Comparison of ENCODE assay signal across 29 mouse cellular contexts in the genomic region with DNA sequence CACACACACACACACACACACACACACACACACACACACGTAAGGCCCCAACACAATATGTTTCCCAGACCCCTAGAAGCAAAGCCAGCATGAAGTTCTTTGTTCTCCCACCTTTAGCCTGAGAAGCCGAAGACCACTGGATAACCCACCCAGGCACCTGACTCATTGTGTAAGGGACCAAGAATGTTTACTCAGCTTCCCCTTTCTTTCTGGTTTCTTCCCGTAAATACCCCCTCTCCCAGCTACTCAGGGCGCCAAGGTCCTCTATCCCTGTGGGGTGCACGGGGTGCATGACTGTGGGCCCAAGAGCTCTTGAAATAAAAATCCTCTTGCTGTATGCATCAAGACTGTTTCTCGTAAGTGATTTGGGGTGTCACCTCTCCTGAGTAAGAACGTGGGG. TPM values are rescaled to one million over a fixed set of nuclear protein-coding genes. Genes with fewer than 3 reads are reported as not detected.
A peak's percentile ranks its signal among the peaks of the same experiment; 100 is the strongest.
DNase-seq lines count a peak whose midpoint lies in the region; ATAC-seq and TF ChIP-seq lines count a peak whose summit lies in the region.
"Had no signal": no experiment of that assay in that cellular context is flagged by ENCODE, and none has a peak within 500 bp of the region (broad histone marks: within the 10 kb centered on the region; RNA-seq: fewer than 3 reads in every experiment).

No protein-coding gene starts in this region.

- H3K4me2 ChIP-seq in heart, embryonic 16.5 days (ENCODE audit: low read depth, low read length): no peak overlapping the region
- no peak overlapping the region for H3K4me2 ChIP-seq in kidney, embryonic 16.5 days (replicated peaks; ENCODE audit: low read depth, low read length)
- H3K4me2 ChIP-seq: embryonic facial prominence, embryonic 13.5 days; forebrain, embryonic 12.5 days; kidney, embryonic 15.5 days; midbrain, embryonic 13.5 days; neural tube, embryonic 12.5 days had no signal

- H3K27me3 ChIP-seq in heart, embryonic 16.5 days (ENCODE audit: control insufficient read depth, insufficient read depth, low read length): no peaks in the 10 kb centered on the region
- no peaks in the 10 kb centered on the region for H3K27me3 ChIP-seq in heart, adult 2 months (ENCODE audit: control insufficient read depth, insufficient read depth, low read length)
- no peaks in the 10 kb centered on the region for H3K27me3 ChIP-seq in kidney, embryonic 16.5 days (ENCODE audit: insufficient read depth, low read length)
- H3K27me3 ChIP-seq: embryonic facial prominence, embryonic 13.5 days; forebrain, embryonic 12.5 days; kidney, embryonic 15.5 days; midbrain, embryonic 13.5 days; neural tube, embryonic 12.5 days had no signal

- 0 out of 2 replicates have a peak, but pooled peaks have one; percentile 6 for ATAC-seq in heart, embryonic 16.5 days (replicated peaks; ENCODE audit: extremely low read depth, insufficient read depth, low FRiP score)
- peak; percentile 54 for ATAC-seq in granulocyte monocyte progenitor cell, adult 5-6 weeks (replicated peaks; ENCODE audit: poor library complexity, severe bottlenecking)
- peak; percentile 43 for ATAC-seq in megakaryocyte, adult 5-6 weeks (ENCODE audit: poor library complexity, severe bottlenecking)
- no peak for ATAC-seq in kidney, embryonic 16.5 days (ENCODE audit: low FRiP score, low TSS enrichment)
- ATAC-seq: intestine, postnatal 0 days; lung, postnatal 0 days; midbrain, embryonic 13.5 days had no signal

- no peak overlapping the region for H3K27ac ChIP-seq in heart, embryonic 16.5 days (ENCODE audit: low read length)
- H3K27ac ChIP-seq in heart, adult 2 months: no peak overlapping the region
- H3K27ac ChIP-seq in bone marrow, adult 2 months (ENCODE audit: control insufficient read depth, insufficient read depth, low read depth, low read length, poor library complexity): peak overlapping the region; percentile 64
- H3K27ac ChIP-seq in kidney, embryonic 16.5 days (ENCODE audit: low read length): no peak overlapping the region
- H3K27ac ChIP-seq: embryonic facial prominence, embryonic 13.5 days; forebrain, embryonic 12.5 days; heart, embryonic 10.5 days; kidney, embryonic 15.5 days; liver, embryonic 14.5 days; midbrain, embryonic 13.5 days; neural tube, embryonic 12.5 days; stomach, postnatal 0 days had no signal

- no peaks in the 10 kb centered on the region for H3K36me3 ChIP-seq in heart, embryonic 16.5 days (ENCODE audit: control insufficient read depth, insufficient read depth)
- no peaks in the 10 kb centered on the region for H3K36me3 ChIP-seq in heart, adult 2 months (ENCODE audit: control insufficient read depth, insufficient read depth, low read length)
- no peaks in the 10 kb centered on the region for H3K36me3 ChIP-seq in kidney, embryonic 16.5 days (ENCODE audit: insufficient read depth, low read length)
- H3K36me3 ChIP-seq: embryonic facial prominence, embryonic 13.5 days; forebrain, embryonic 12.5 days; heart, embryonic 10.5 days; kidney, embryonic 15.5 days; midbrain, embryonic 13.5 days; neural tube, embryonic 12.5 days had no signal

- 61% methylated on average over 7 of the region's 7 CpGs for WGBS in heart, embryonic 16.5 days
- WGBS in heart, adult 2 months: 47% methylated on average over 7 of the region's 7 CpGs
- 29% methylated on average over 7 of the region's 7 CpGs for WGBS in bone marrow, adult 2 months
- 81% methylated on average over 7 of the region's 7 CpGs for WGBS in kidney, embryonic 16.5 days

- no peak for DNase-seq in heart, adult 2 months
- no peak for DNase-seq in urinary bladder, postnatal 25 days (ENCODE audit: low spot score)
- no peak for DNase-seq in kidney, postnatal 10 days
- DNase-seq: adrenal gland, postnatal 25 days; cerebellum, adult 18-20 months; cerebellum, postnatal 14 days; gastrocnemius, postnatal 36 days; thymus, adult 2 months; thymus, postnatal 4 days had no signal

- H3K9me3 ChIP-seq in heart, embryonic 16.5 days (replicated peaks; ENCODE audit: control insufficient read depth, low read length): no peaks in the 10 kb centered on the region
- no peaks in the 10 kb centered on the region for H3K9me3 ChIP-seq in kidney, embryonic 16.5 days (ENCODE audit: low read length)
- H3K9me3 ChIP-seq: embryonic facial prominence, embryonic 13.5 days; forebrain, embryonic 12.5 days; heart, embryonic 10.5 days; kidney, embryonic 15.5 days; midbrain, embryonic 13.5 days; neural tube, embryonic 12.5 days had no signal

- intact Hi-C loops in heart, adult 2 months (cut with DNase I): no loop called here

- no peaks in the 10 kb centered on the region for H3K4me1 ChIP-seq in heart, embryonic 16.5 days (ENCODE audit: control insufficient read depth, insufficient read depth, low read length)
- H3K4me1 ChIP-seq in heart, adult 2 months (ENCODE audit: control insufficient read depth, insufficient read depth, low read length): no peaks in the 10 kb centered on the region
- peaks cover 2% of the 10 kb centered on the region; the same call in 1 of the 2 replicates for H3K4me1 ChIP-seq in bone marrow, adult 2 months (ENCODE audit: control insufficient read depth, insufficient read depth, low read length)
- H3K4me1 ChIP-seq in kidney, embryonic 16.5 days (ENCODE audit: insufficient read depth, low read length): no peaks in the 10 kb centered on the region
- H3K4me1 ChIP-seq: embryonic facial prominence, embryonic 13.5 days; forebrain, embryonic 12.5 days; kidney, embryonic 15.5 days; midbrain, embryonic 13.5 days; neural tube, embryonic 12.5 days had no signal

- no peak for TF ChIP-seq CTCF in heart, adult 2 months (IDR thresholded peaks at IDR 0.05)
- TF ChIP-seq CTCF in bone marrow, adult 2 months (IDR thresholded peaks at IDR 0.05; ENCODE audit: control insufficient read depth, insufficient read depth, low read length): no peak

- TF ChIP-seq EP300 in heart, adult 2 months (IDR thresholded peaks at IDR 0.05; ENCODE audit: insufficient read depth, low read depth, low read length): no peak

- no peak for TF ChIP-seq POLR2A in heart, adult 2 months (IDR thresholded peaks at IDR 0.05; ENCODE audit: insufficient read depth, low read depth, low read length)
- TF ChIP-seq POLR2A in bone marrow, adult 2 months (IDR thresholded peaks at IDR 0.05; ENCODE audit: borderline replicate concordance, control insufficient read depth, low read depth, low read length): no peak

- H3K4me3 ChIP-seq in heart, embryonic 16.5 days (ENCODE audit: low read length): no peak overlapping the region
- H3K4me3 ChIP-seq in heart, adult 2 months: no peak overlapping the region
- H3K4me3 ChIP-seq in bone marrow, adult 2 months (replicated peaks; ENCODE audit: control insufficient read depth, low read depth, low read length): peak overlapping the region; percentile 58
- no peak overlapping the region for H3K4me3 ChIP-seq in kidney, embryonic 16.5 days (ENCODE audit: low read length)
- H3K4me3 ChIP-seq: embryonic facial prominence, embryonic 13.5 days; erythroblast, embryonic 14.5 days; forebrain, embryonic 12.5 days; heart, embryonic 10.5 days; kidney, embryonic 15.5 days; midbrain, embryonic 13.5 days; neural tube, embryonic 12.5 days had no signal

- H3K9ac ChIP-seq in heart, embryonic 16.5 days (ENCODE audit: low read length): no peak overlapping the region
- H3K9ac ChIP-seq in heart, adult 2 months (ENCODE audit: low read depth, low read length): no peak overlapping the region
- H3K9ac ChIP-seq in kidney, embryonic 16.5 days (replicated peaks; ENCODE audit: low read length): no peak overlapping the region
- H3K9ac ChIP-seq: embryonic facial prominence, embryonic 13.5 days; forebrain, embryonic 12.5 days; kidney, embryonic 15.5 days; liver, embryonic 14.5 days; midbrain, embryonic 13.5 days; neural tube, embryonic 12.5 days had no signal

- H3K79me2 ChIP-seq in heart, adult 2 months (replicated peaks; ENCODE audit: control insufficient read depth, insufficient read depth, low read length): no peaks in the 10 kb centered on the region

RNA-seq across cellular contexts. Expression of gene Lilrb4a, which starts 35.3 kb away (rescaled TPM):
- polyA plus RNA-seq in heart, embryonic 16.5 days (2015; fragmentation: Nextera tagmentation; extraction: Ambion mirVana): 3.3 and 3.8 TPM in 2 replicates
- total RNA-seq in heart, adult 2 months (2021): 1 to 10 TPM; 1.8 to 2.8 TPM
- 3.7 and 5.9 TPM in 2 replicates for polyA plus RNA-seq in heart, adult 2 months (2012; rRNA removed)
- 35.1 and 99.1 TPM in 2 replicates for polyA plus RNA-seq in bone marrow, adult 2 months (2011; ENCODE audit: insufficient read depth, insufficient read length, low replicate concordance, missing spikeins)
- total RNA-seq in granulocyte monocyte progenitor cell, adult 5-6 weeks (2014; fragmentation: Nextera tagmentation): 5.7 and 10.6 TPM in 2 replicates
- 27.1 and 38.8 TPM in 2 replicates for total RNA-seq in granulocyte monocyte progenitor cell, adult 5-6 weeks (2017)
- 925 and 1,007 TPM in 2 replicates for total RNA-seq in megakaryocyte, adult 5-6 weeks (2015)
- total RNA-seq in megakaryocyte, adult 5-6 weeks (2017): 681 and 727 TPM in 2 replicates
- polyA plus RNA-seq in kidney, embryonic 16.5 days (2015; fragmentation: Nextera tagmentation; extraction: Ambion mirVana): 1.2 and 2.0 TPM in 2 replicates

RNA-seq across cellular contexts. Expression of gene Lilr4b, which starts 45.7 kb away (rescaled TPM):
- 0.87 and 1.1 TPM in 2 replicates for polyA plus RNA-seq in heart, embryonic 16.5 days (2015; fragmentation: Nextera tagmentation; extraction: Ambion mirVana)
- total RNA-seq in heart, adult 2 months (2021): 1 to 10 TPM; 2.0 TPM
- 4.6 and 4.8 TPM in 2 replicates for polyA plus RNA-seq in heart, adult 2 months (2012; rRNA removed)
- polyA plus RNA-seq in bone marrow, adult 2 months (2011; ENCODE audit: insufficient read depth, insufficient read length, low replicate concordance, missing spikeins): 35.8 and 197 TPM in 2 replicates
- total RNA-seq in granulocyte monocyte progenitor cell, adult 5-6 weeks (2014; fragmentation: Nextera tagmentation): 0.17 and 6.7 TPM in 2 replicates
- 15.0 and 20.1 TPM in 2 replicates for total RNA-seq in granulocyte monocyte progenitor cell, adult 5-6 weeks (2017)
- total RNA-seq in megakaryocyte, adult 5-6 weeks (2015): 418 and 485 TPM in 2 replicates
- 237 and 284 TPM in 2 replicates for total RNA-seq in megakaryocyte, adult 5-6 weeks (2017)
- polyA plus RNA-seq in kidney, embryonic 16.5 days (2015; fragmentation: Nextera tagmentation; extraction: Ambion mirVana): 0.72 and 0.81 TPM in 2 replicates
- total RNA-seq: layer of hippocampus, postnatal 25 days; left cerebral cortex, postnatal 10 days had no signal
- polyA plus RNA-seq: forebrain, embryonic 12.5 days; heart, embryonic 10.5 days; hindbrain, embryonic 11.5 days; limb, embryonic 11.5 days; neural tube, embryonic 12.5 days had no signal

RNA-seq across cellular contexts. Expression of gene Gm49339, which starts 45.7 kb away (rescaled TPM):
- polyA plus RNA-seq in heart, embryonic 16.5 days (2015; fragmentation: Nextera tagmentation; extraction: Ambion mirVana): 0.32 and 1.1 TPM in 2 replicates
- total RNA-seq in heart, adult 2 months (2021): 1 to 10 TPM in 1 of 2 experiments, under 1 TPM in 1; 0.26 to 1.0 TPM
- polyA plus RNA-seq in heart, adult 2 months (2012; rRNA removed): 2.4 and 4.9 TPM in 2 replicates
- polyA plus RNA-seq in bone marrow, adult 2 months (2011; ENCODE audit: insufficient read depth, insufficient read length, low replicate concordance, missing spikeins): 3.0 TPM in 1 of 2 replicates, not detected in the other
- total RNA-seq in granulocyte monocyte progenitor cell, adult 5-6 weeks (2014; fragmentation: Nextera tagmentation): not detected in 2 replicates
- total RNA-seq in granulocyte monocyte progenitor cell, adult 5-6 weeks (2017): 4.5 TPM in 1 of 2 replicates, not detected in the other
- 18.4 and 53.3 TPM in 2 replicates for total RNA-seq in megakaryocyte, adult 5-6 weeks (2015)
- 25.7 and 36.4 TPM in 2 replicates for total RNA-seq in megakaryocyte, adult 5-6 weeks (2017)
- 0.87 and 0.96 TPM in 2 replicates for polyA plus RNA-seq in kidney, embryonic 16.5 days (2015; fragmentation: Nextera tagmentation; extraction: Ambion mirVana)
- total RNA-seq: layer of hippocampus, postnatal 25 days; left cerebral cortex, postnatal 10 days had no signal
- polyA plus RNA-seq: erythroblast, embryonic 14.5 days; kidney, embryonic 15.5 days; midbrain, embryonic 13.5 days; neural tube, embryonic 12.5 days; stomach, postnatal 0 days had no signal
